Mouse (Mus musculus) kidney, adult 2 months (tissue): ENCODE measurements around the gene Cdh15.

ENCODE experiments used
- CTCF ChIP-seq: fragments of 200-500 bp; conservative IDR thresholded peaks from 2 replicates; pipeline ENCODE4 v1.5.1; 2011; ENCODE audit warnings: low read depth, mild to moderate bottlenecking, control low read depth, low read length, moderate library complexity, mixed read lengths; ENCODE audit not compliant: insufficient read depth, insufficient read length
- POLR2A ChIP-seq: fragments of 200-500 bp; IDR thresholded peaks from one replicate; pipeline ENCODE4 v1.6.1; 2011; ENCODE audit warnings: low read depth, low read length, control low read depth

DNA sequence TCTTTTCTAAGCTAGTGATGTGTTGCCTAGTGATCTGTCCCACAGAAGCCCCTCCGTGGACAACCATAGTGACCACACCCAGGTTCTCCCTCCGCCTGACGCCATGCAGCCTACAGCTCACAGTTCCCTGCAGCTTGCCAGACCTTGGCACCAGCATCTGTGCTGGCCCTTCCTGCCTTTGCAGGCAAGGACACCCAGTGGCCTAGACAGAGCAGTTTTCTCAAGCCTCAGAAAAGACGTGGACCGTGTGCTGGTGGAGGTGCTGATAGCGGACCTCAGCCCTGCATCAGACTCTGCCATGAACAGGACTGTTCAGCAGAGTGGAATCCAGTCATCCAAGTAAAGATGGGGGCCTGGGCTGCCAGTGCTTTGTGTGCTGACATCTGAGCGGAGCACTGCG is 37.4 kb upstream of the Cdh15 start:
- TF ChIP-seq POLR2A (no peak), CTCF (no peak)
